Mouse (Mus musculus) cortical plate, adult 2 months (tissue): ENCODE data around the gene Sfrp4.

Source experiments
- CTCF ChIP-seq: fragments of 200-500 bp; IDR thresholded peaks from 2 replicates; pipeline ENCODE4 v1.5.1; 2011; ENCODE audit warnings: mild to moderate bottlenecking, control low read depth, low read length; ENCODE audit not compliant: insufficient read depth; ENCODE audit errors: extremely low read depth
- POLR2A ChIP-seq: fragments of 200-500 bp; IDR thresholded peaks from 2 replicates; pipeline ENCODE4 v1.6.1; 2011; ENCODE audit warnings: mild to moderate bottlenecking, low read length, control low read depth; ENCODE audit not compliant: insufficient read depth; ENCODE audit errors: extremely low read depth

DNA sequence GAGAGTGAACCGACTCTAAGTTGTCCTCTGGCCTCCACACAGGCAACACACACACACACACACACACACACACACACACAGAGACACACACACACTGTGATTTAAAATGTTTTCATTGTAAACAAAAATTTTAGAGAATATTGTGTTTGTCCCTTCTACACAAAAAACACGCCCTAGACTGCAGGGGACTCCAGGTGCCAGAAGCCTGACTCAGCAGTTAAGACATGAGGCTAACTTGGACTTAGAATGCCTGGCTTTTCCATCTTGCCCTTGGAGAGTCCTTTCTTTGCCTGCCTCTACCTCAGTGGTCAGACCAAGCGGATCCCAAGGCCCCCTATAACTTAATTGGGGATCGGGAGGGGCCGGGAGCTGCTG, 4.1 kb upstream of the Sfrp4 start:
- TF ChIP-seq POLR2A (no peak), CTCF (no peak)
